Mouse (Mus musculus) cerebellum, adult 8-10 months (tissue): Measurements from ENCODE around the gene Aatf.

Experiments used
- DNase-seq: peaks from one replicate; pipeline ENCODE4 v3.0.0; 2022

Aatf gene

GRCm38 (mm10) chr11:84521751-84522299, 8.5 kb upstream of the Aatf start:
- peak; percentile 52 for DNase-seq

- DNase-seq = no peak
Observed at GRCm38 (mm10) chr11:84521071-84521390, 7.7 kb upstream of the Aatf start.

- DNase-seq = no peak
Observed at GRCm38 (mm10) chr11:84520269-84521070, 7.1 kb upstream of the Aatf start.

- DNase-seq = peak; percentile 44
Observed at GRCm38 (mm10) chr11:84519576-84520268, 6.4 kb upstream of the Aatf start.

- no peak for DNase-seq
Observed at GRCm38 (mm10) chr11:84519036-84519435, 5.7 kb upstream of the Aatf start.

- no peak for DNase-seq
Observed at GRCm38 (mm10) chr11:84518261-84518660, 4.9 kb upstream of the Aatf start.

GRCm38 (mm10) chr11:84517431-84517830, 4.1 kb upstream of the Aatf start:
- DNase-seq = no peak

GRCm38 (mm10) chr11:84516501-84517240, 3.3 kb upstream of the Aatf start:
- no peak for DNase-seq

- DNase-seq = no peak
Observed at GRCm38 (mm10) chr11:84512031-84512430, 1.3 kb downstream of the Aatf start.

GRCm38 (mm10) chr11:84504296-84504695, 9.0 kb downstream of the Aatf start:
- no peak for DNase-seq

- DNase-seq = peak; percentile 30
Observed at GRCm38 (mm10) chr11:84497944-84498343, 15.4 kb downstream of the Aatf start.

GRCm38 (mm10) chr11:84496901-84497300, 16.4 kb downstream of the Aatf start:
- DNase-seq = no peak

GRCm38 (mm10) chr11:84495774-84496173, 17.5 kb downstream of the Aatf start:
- DNase-seq = no peak

GRCm38 (mm10) chr11:84481661-84482060, 31.7 kb downstream of the Aatf start:
- DNase-seq = no peak

- DNase-seq = no peak
Observed at GRCm38 (mm10) chr11:84480451-84480850, 32.9 kb downstream of the Aatf start.

- no peak for DNase-seq
Observed at GRCm38 (mm10) chr11:84476641-84477040, 36.7 kb downstream of the Aatf start.

GRCm38 (mm10) chr11:84475991-84476390, 37.3 kb downstream of the Aatf start:
- DNase-seq = no peak

GRCm38 (mm10) chr11:84473093-84473667, 40.1 kb downstream of the Aatf start:
- no peak for DNase-seq

- no peak for DNase-seq
Observed at GRCm38 (mm10) chr11:84464571-84464970, 48.8 kb downstream of the Aatf start.

- peak; percentile 27 for DNase-seq
Observed at GRCm38 (mm10) chr11:84453901-84454300, 59.4 kb downstream of the Aatf start.

GRCm38 (mm10) chr11:84442554-84443331, 70.6 kb downstream of the Aatf start:
- no peak for DNase-seq

- DNase-seq = peak; percentile 19
Observed at GRCm38 (mm10) chr11:84440402-84440801, 72.9 kb downstream of the Aatf start.
